Mouse (Mus musculus) cerebellum, adult 2 months (tissue): Measurements from ENCODE around the gene Cngb1.

ENCODE experiments used
- CTCF ChIP-seq: fragments of 200-500 bp; IDR thresholded peaks from 2 replicates; pipeline ENCODE4 v1.5.1; 2011; ENCODE audit warnings: low read depth, mild to moderate bottlenecking, control low read depth, low read length, moderate library complexity, borderline replicate concordance; ENCODE audit not compliant: insufficient read depth
- POLR2A ChIP-seq: fragments of 200-500 bp; IDR thresholded peaks from 2 replicates; pipeline ENCODE4 v1.6.1; 2011; ENCODE audit warnings: low read length, control low read depth, borderline replicate concordance; ENCODE audit not compliant: insufficient read depth

DNA sequence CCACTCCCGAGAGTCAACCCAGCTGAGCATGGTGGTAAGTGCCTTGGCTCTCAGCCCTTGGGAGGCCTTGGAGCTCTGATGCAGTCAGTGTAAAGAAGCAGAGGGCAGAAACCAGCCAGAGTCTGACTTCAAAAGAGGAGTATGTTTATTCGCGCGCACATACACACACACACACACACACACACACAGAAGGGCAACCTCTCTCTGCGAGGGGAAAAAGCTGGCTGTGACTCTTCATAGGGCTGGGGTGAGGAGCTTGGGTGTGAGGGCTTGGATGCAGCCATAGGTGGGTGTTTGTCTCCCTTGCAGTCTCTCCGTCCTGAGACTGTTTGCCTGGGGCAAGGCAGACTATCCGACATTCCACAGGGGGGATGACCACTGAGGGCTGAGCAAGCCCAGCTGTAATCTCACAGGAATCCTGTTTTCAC lies 85.8 kb downstream of the Cngb1 start:
- TF ChIP-seq CTCF (no peak), POLR2A (no peak)
